Mouse (Mus musculus) effector memory CD4-positive, alpha-beta T cell, adult 5 months (primary cell): ENCODE results near the gene Lmtk2. TPM values are rescaled to one million over a fixed set of nuclear protein-coding genes. Genes with fewer than 3 reads are reported as not detected.

Experiments used
- polyA plus RNA-seq: library from polyadenylated mRNA; unstranded; fragments of 100-300 nt; shearing (Covaris generic); gene quantifications from one replicate; pipeline ENCODE4 v1.2.1, GENCODE M21; 2017

The Lmtk2 gene
- 18.0 TPM for polyA plus RNA-seq

GRCm38 (mm10) chr5:144100149-144100935, at the start of gene Lmtk2:
Gene Lmtk2, plus strand, starts transcription at chr5:144100436.

DNA sequence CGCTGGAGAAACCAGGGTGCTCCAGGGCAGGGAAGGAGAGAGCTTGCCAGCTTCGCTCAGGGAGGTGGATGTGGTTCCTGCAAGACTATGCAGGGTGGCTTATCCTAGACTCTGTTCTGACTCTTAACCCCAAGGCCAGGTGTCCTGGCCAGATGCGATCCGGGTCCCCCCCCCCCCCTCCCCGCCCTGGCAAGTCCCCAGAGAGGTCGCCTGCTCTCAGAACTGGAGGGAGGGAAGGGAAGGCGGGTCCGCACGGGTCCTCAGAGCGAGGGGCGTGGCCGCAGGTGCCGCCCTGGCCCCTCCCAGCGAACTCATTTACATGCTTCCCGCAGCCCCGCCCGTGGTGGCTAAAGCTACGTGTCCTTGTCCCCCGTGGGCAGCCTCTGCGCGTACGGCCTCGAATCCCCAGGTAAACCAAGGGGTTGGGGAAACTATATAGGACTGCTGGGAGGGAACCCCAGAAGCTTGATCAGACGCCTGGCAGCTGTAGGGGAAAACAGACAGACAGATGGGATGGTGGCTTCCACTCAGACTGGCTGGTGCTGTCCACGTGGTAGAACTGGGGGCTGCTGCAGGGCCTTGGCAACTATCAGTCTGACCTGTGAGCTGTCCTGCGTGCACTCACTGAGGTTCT, 89.8 kb downstream of the Lmtk2 start, which contains the start of gene Bhlha15:
Gene Bhlha15, plus strand, starts transcription at position 337 of the 634 bp plus-strand sequence.

DNA sequence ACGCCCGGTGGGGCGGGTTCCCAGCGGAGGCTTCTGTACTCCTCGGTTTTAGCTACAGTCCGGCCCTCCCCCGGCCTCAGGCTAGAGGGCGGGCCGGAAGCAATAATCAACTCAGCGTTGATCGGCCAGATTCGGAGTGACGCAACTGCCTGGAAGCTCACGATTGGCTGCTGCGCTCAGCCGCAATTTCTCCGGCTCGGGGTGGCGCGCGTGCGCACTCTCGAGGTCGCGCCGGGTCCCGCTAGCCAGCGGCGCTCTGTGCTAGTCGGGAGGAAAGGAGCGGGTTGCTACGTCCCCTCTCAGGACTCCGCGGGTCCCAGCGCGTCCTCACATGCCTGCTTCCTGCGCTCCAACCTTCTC, 123.2 kb downstream of the Lmtk2 start, which contains the start of gene Tecpr1:
Gene Tecpr1, minus strand, starts transcription at position 113 of the 360 bp plus-strand sequence.

Other genes starting within 250 kb of the Lmtk2 start
- gene Ankrd61, start 202.8 kb upstream of the Lmtk2 start, polyA plus RNA-seq = 0.29 TPM
- 34.2 TPM for gene Aimp2, start 190.6 kb upstream of the Lmtk2 start, polyA plus RNA-seq
- 28.8 TPM for gene Pms2, start 190.5 kb upstream of the Lmtk2 start, polyA plus RNA-seq
- gene Gm42421, start 172.3 kb upstream of the Lmtk2 start, polyA plus RNA-seq = 1.5 TPM
- gene Rsph10b, start 167.4 kb upstream of the Lmtk2 start, polyA plus RNA-seq = 0.80 TPM
- gene Ccz1, start 85.6 kb upstream of the Lmtk2 start, polyA plus RNA-seq = 55.8 TPM
- gene Ocm, start 73.8 kb upstream of the Lmtk2 start, polyA plus RNA-seq = not detected
- not detected for gene Bhlha15, start 89.8 kb downstream of the Lmtk2 start, polyA plus RNA-seq
- 207 TPM for gene Tecpr1, start 123.2 kb downstream of the Lmtk2 start, polyA plus RNA-seq
- gene Bri3, start 144.0 kb downstream of the Lmtk2 start, polyA plus RNA-seq = 7.7 TPM